Mouse (Mus musculus): ENCODE results near the gene Zfp91. TPM values are rescaled to one million over a fixed set of nuclear protein-coding genes. Genes with fewer than 3 reads are reported as not detected.

The Zfp91 gene
- total RNA-seq (2021) = 10 to 100 TPM; 60.3 to 62.7 TPM

GRCm38 (mm10) chr19:12795511-12796327 is at the start of gene Zfp91, which contains the start of gene Lpxn:
TSS of gene Zfp91 (minus strand) at chr19:12796126.
TSS of gene Lpxn (plus strand) at chr19:12796193.
- intact Hi-C loops (cut with DNase I) = loop anchor here (5.0 to 10.0 kb wide), 3 partner anchors 198 to 791 kb away; partner anchors contain the start of gene Gm4952
- peak; percentile 99 for DNase-seq

GRCm38 (mm10) chr19:12838507-12838906 is 42.6 kb upstream of the Zfp91 start:
- intact Hi-C loops (cut with DNase I) = no loop called here
- no peak for DNase-seq

DNA sequence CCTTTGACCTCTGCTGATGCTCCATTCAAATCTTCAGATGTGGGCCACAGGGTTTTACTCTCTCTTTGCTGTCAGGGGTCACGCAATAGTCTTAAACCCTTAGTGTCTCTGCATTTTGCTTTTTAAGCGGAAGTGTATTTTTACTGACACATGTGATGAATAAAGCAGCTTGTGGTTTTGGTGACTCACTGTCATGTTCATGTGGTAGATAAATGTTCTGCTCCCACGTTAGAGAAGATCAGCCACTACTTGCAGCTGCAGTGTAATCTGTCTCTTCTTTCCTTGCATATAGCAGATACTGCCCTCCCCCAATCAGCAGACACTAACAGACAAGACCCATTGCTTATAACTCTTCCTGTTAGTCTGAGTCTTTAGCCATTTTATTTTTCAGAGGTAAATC is 37.7 kb upstream of the Zfp91 start:
- intact Hi-C loops (cut with DNase I) = no loop called here
- DNase-seq = no peak

GRCm38 (mm10) chr19:12831559-12831958 is 35.6 kb upstream of the Zfp91 start:
- no peak for DNase-seq
- intact Hi-C loops (cut with DNase I) = loop anchor here (1.0 kb wide), 1 partner anchor 15 kb away; the partner anchor contains the start of gene Gm5244

GRCm38 (mm10) chr19:12830823-12831430 is 35.0 kb upstream of the Zfp91 start:
- intact Hi-C loops (cut with DNase I) = loop anchor here (1.0 kb wide), 1 partner anchor 15 kb away; the partner anchor contains the start of gene Gm5244
- no peak for DNase-seq

DNA sequence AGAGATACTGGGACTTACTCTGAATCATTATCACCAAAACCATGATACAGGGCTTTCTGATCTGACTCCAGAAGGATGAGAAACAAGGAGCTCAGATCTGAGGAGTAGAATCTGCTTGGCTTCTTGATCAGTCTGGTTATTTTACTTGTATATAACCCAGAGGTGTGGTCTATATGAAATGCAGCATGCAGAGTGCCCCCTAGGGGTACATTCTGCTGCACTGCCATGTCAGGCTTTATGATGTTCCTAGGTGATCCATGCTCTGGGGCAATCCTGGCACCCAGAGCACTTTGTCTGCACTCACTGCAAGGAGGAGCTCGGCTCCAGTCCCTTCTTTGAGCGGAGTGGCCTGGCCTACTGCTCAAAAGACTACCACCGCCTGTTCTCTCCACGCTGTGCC is 28.6 kb upstream of the Zfp91 start:
- intact Hi-C loops (cut with DNase I) = no loop called here
- no peak for DNase-seq

DNA sequence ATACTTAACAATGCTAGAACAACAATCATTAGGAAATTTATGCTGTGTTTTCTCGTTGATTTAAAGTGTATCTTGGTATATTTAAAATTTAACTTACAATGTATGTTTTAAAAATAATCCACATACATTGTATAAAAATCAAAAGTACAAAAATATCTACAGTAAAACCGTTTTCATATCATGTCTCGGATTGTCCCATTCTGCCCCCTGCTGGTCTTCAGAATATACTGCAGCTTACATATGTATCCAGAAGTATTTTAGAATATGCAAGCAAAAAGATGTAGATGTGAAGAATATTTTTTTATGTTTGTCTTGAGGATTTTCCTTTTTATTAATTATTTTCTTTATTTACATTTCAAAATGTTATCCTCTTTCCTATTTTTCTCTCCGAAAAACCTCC is 24.5 kb upstream of the Zfp91 start:
- intact Hi-C loops (cut with DNase I) = no loop called here
- peak; percentile 10 for DNase-seq

- intact Hi-C loops (cut with DNase I) = no loop called here
- DNase-seq = no peak
Measured at GRCm38 (mm10) chr19:12818507-12818906, 22.6 kb upstream of the Zfp91 start.

GRCm38 (mm10) chr19:12813883-12814282 is 18.0 kb upstream of the Zfp91 start:
- DNase-seq = no peak
- intact Hi-C loops (cut with DNase I) = no loop called here

GRCm38 (mm10) chr19:12812644-12813364 is 16.9 kb upstream of the Zfp91 start:
- no peak for DNase-seq
- intact Hi-C loops (cut with DNase I) = no loop called here

- intact Hi-C loops (cut with DNase I) = no loop called here
- DNase-seq = no peak
Measured at GRCm38 (mm10) chr19:12806214-12806613, 10.3 kb upstream of the Zfp91 start.

DNA sequence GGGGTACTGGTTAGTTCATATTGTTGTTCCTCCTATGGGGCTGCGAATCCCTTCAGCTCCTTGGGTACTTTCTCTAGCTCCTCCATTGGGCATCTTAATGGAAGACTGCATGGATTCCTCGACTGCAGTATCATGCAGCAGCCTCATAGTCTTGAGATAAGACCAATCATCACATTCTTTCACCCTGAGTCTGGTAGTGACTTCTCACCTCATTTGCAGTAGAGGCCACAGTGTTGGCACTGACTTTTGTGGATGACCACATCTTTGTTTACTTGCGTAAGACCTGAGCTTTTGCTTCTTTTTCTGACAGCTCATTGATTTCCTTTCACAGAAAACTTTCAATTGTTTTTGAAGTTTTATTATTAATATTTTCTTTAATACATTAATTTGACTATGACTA is 9.8 kb upstream of the Zfp91 start:
- no peak for DNase-seq
- intact Hi-C loops (cut with DNase I) = no loop called here

DNA sequence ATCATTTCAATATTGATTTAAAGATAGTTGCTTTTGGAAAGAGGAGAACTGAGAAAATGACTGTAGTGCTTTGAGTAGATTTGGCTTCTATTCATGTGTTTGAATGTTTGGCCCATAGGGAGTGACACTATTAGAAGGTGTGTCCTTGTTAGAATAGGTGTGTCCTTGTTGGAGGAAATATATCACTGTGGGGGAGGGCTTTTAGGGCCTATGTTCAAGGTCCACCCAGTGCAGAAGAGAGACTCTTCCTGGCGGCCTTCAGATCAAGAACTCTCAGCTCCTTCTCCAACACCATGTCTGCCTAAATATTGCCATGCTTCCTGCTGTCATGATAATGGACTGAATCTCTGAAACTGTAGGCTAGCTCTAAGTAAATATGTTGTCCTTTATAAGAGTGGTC is 8.3 kb upstream of the Zfp91 start:
- intact Hi-C loops (cut with DNase I) = no loop called here
- no peak for DNase-seq

DNA sequence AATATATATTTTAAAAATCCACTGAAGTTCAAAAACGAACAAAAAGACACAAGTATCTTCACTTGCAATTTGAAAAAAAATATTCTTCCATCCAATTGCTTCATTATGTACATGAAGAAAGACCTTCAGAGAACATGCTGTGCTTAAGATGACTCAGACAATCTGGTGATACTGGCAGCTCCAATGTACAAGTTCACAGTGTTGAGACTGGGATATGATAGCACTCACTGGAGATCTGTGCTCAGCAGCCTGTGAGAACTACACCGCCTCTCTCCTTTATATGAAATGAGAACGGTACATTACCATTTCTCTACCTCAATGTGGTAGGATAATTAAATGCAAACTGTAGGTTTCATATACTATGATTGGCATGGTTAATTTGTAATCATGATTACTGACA is 6.9 kb upstream of the Zfp91 start:
- DNase-seq = no peak
- intact Hi-C loops (cut with DNase I) = no loop called here

- no peak for DNase-seq
- intact Hi-C loops (cut with DNase I) = no loop called here
Measured at GRCm38 (mm10) chr19:12801046-12801445, 5.1 kb upstream of the Zfp91 start.

GRCm38 (mm10) chr19:12800621-12801020 is 4.7 kb upstream of the Zfp91 start:
- intact Hi-C loops (cut with DNase I) = no loop called here
- no peak for DNase-seq

- no peak for DNase-seq
- intact Hi-C loops (cut with DNase I) = loop anchor here (5.0 to 10.0 kb wide), 3 partner anchors 202 to 794 kb away; partner anchors contain the start of gene Gm4952
Measured at GRCm38 (mm10) chr19:12799081-12799480, 3.2 kb upstream of the Zfp91 start.

- DNase-seq = no peak
- intact Hi-C loops (cut with DNase I) = loop anchor here (5.0 to 10.0 kb wide), 3 partner anchors 201 to 794 kb away; partner anchors contain the start of gene Gm4952
Measured at GRCm38 (mm10) chr19:12798404-12798803, 2.5 kb upstream of the Zfp91 start.

GRCm38 (mm10) chr19:12797071-12797470 is 1.1 kb upstream of the Zfp91 start:
- intact Hi-C loops (cut with DNase I) = loop anchor here (5.0 to 10.0 kb wide), 3 partner anchors 200 to 792 kb away; partner anchors contain the start of gene Gm4952
- no peak for DNase-seq

GRCm38 (mm10) chr19:12796328-12796931 is 504 bp upstream of the Zfp91 start:
- intact Hi-C loops (cut with DNase I) = loop anchor here (5.0 to 10.0 kb wide), 3 partner anchors 199 to 792 kb away; partner anchors contain the start of gene Gm4952
- peak; percentile 46 for DNase-seq
